Mouse (Mus musculus): ENCODE results near the gene Vav1.

DNA sequence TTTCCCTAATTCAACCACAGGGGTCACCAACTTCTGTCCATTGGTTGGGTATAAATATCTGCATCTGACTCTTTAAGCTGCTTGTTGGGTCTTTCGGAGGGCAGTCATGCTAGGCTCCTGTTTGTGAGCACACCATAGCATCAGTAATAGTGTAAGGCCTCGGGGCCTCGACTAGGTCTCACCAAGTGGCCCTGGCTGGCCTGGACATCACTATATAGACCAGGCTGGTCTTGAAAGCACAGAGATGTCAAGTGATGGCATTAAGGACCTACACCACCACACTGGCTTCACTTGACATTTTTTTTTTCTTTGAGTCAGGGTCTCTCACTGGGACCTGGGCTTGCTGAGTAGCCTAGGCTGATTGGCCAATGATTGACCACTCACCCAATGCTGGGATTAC lies 20.7 kb upstream of the Vav1 start:
- TF ChIP-seq POLR2A (IDR thresholded peaks at IDR 0.05; ENCODE audit: low read depth, low read length), result no peak
- no peak for TF ChIP-seq CTCF (IDR thresholded peaks at IDR 0.05; ENCODE audit: extremely low read depth, insufficient read depth, insufficient read length, insufficient replicate concordance)
